Mouse (Mus musculus): ENCODE measurements at regions not wholly inside any gene's neighbourhood (a gene's known extent, or its start where the extent isn't known, plus 50 kb on each side); places are given as distances from the start of the nearest gene placed in this dataset.
A peak's percentile ranks its signal among the peaks of the same experiment; 100 is the strongest.
"Not testable (repeated sequence)": the region's sequence is repeated elsewhere in the genome, so short reads cannot be mapped to it uniquely, and the experiment has no call there.

- not testable (repeated sequence) for H3K4me1 ChIP-seq (replicated peaks); ATAC-seq; H3K4me2 ChIP-seq (replicated peaks); H3K4me3 ChIP-seq (replicated peaks); H3K27ac ChIP-seq; H3K9ac ChIP-seq; H3K9me3 ChIP-seq; H3K36me3 ChIP-seq; H3K27me3 ChIP-seq (replicated peaks)
- 0% methylated on average over 1 of the region's 1 CpGs for WGBS
Measured at GRCm38 (mm10) chr14:124801589-124801988, 124.7 kb upstream of the Fgf14 start.

- WGBS: 90% methylated on average over 5 of the region's 5 CpGs
- no peaks in the 10 kb centered on the region for H3K36me3 ChIP-seq
- no peaks in the 10 kb centered on the region for H3K9me3 ChIP-seq
- H3K4me2 ChIP-seq (replicated peaks): no peak overlapping the region
- no peak overlapping the region for H3K9ac ChIP-seq
- no peaks in the 10 kb centered on the region for H3K4me1 ChIP-seq (replicated peaks)
- H3K27ac ChIP-seq: no peak overlapping the region
- H3K27me3 ChIP-seq (replicated peaks): no peaks in the 10 kb centered on the region
- ATAC-seq: no peak
- no peak overlapping the region for H3K4me3 ChIP-seq (replicated peaks)
Measured at GRCm38 (mm10) chr14:124800421-124800820, 123.5 kb upstream of the Fgf14 start.

- Histone ChIP-seq H3K36me3 (no peaks in the 10 kb centered on the region), H3K27ac (no peak overlapping the region), H3K4me2 (replicated peaks) (no peak overlapping the region), H3K4me3 (replicated peaks) (no peak overlapping the region), H3K27me3 (replicated peaks) (no peaks in the 10 kb centered on the region), H3K9ac (no peak overlapping the region), H3K4me1 (replicated peaks) (no peaks in the 10 kb centered on the region), H3K9me3 (no peaks in the 10 kb centered on the region)
- no peak for ATAC-seq
Measured at GRCm38 (mm10) chr14:124775402-124775801, 98.5 kb upstream of the Fgf14 start.

- Histone ChIP-seq H3K4me1 (replicated peaks) (no peaks in the 10 kb centered on the region), H3K4me3 (replicated peaks) (no peak overlapping the region), H3K9ac (no peak overlapping the region), H3K27ac (no peak overlapping the region), H3K4me2 (replicated peaks) (no peak overlapping the region), H3K9me3 (no peaks in the 10 kb centered on the region), H3K36me3 (no peaks in the 10 kb centered on the region), H3K27me3 (replicated peaks) (no peaks in the 10 kb centered on the region)
- no peak for ATAC-seq
- 87% methylated on average over 3 of the region's 3 CpGs for WGBS
Measured at GRCm38 (mm10) chr14:124767996-124768395, 91.1 kb upstream of the Fgf14 start.

GRCm38 (mm10) chr14:124767234-124767633 is 90.3 kb upstream of the Fgf14 start:
- Histone ChIP-seq H3K9ac (no peak overlapping the region), H3K27ac (no peak overlapping the region), H3K27me3 (replicated peaks) (no peaks in the 10 kb centered on the region), H3K4me1 (replicated peaks) (no peaks in the 10 kb centered on the region), H3K9me3 (no peaks in the 10 kb centered on the region), H3K4me2 (replicated peaks) (no peak overlapping the region), H3K4me3 (replicated peaks) (no peak overlapping the region), H3K36me3 (no peaks in the 10 kb centered on the region)
- no peak for ATAC-seq
- WGBS: 70% methylated on average over 2 of the region's 2 CpGs

- no peaks in the 10 kb centered on the region for H3K4me1 ChIP-seq (replicated peaks)
- no peak overlapping the region for H3K4me3 ChIP-seq (replicated peaks)
- H3K9ac ChIP-seq: no peak overlapping the region
- H3K4me2 ChIP-seq (replicated peaks): no peak overlapping the region
- no peaks in the 10 kb centered on the region for H3K9me3 ChIP-seq
- no peak overlapping the region for H3K27ac ChIP-seq
- H3K27me3 ChIP-seq (replicated peaks): no peaks in the 10 kb centered on the region
- H3K36me3 ChIP-seq: no peaks in the 10 kb centered on the region
- peak; percentile 62; the same call in 1 of the 2 replicates for ATAC-seq
- 20% methylated on average over 2 of the region's 2 CpGs for WGBS
Measured at GRCm38 (mm10) chr14:124742491-124742890, 65.6 kb upstream of the Fgf14 start.

Measured in intestine, embryonic 15.5 days (tissue).